Mouse (Mus musculus) Patski (cell line): ENCODE measurements around the gene Hhat. TPM values are rescaled to one million over a fixed set of nuclear protein-coding genes. Genes with fewer than 3 reads are reported as not detected.

Source experiments
- ATAC-seq: fragments of 100-300 bp; one replicate; pipeline ENCODE4 v1.8.0; 2021
- CTCF ChIA-PET: fragments of 350-600 bp; sonication (Branson Sonifier 250); formaldehyde crosslinking; loops from one replicate; lab custom pipeline; 2022; ENCODE audit warnings: inconsistent platforms; lab: Charles Lee
- POLR2A ChIA-PET: fragments of 350-600 bp; sonication (Branson Sonifier 250); formaldehyde crosslinking; loops from one replicate; lab custom pipeline; 2022; ENCODE audit warnings: antibody characterized with exemption, inconsistent platforms; lab: Charles Lee
- DNase-seq: peaks from one replicate; pipeline ENCODE4 v3.0.0-alpha.2; 2011; ENCODE audit warnings: low read depth, low spot score
- H3K27me3 ChIP-seq: fragments of 371-371 bp; one replicate; pipeline ENCODE4 v1.5.1; 2021
- CTCF ChIP-seq: fragments of 100-300 bp; IDR thresholded peaks from one replicate; pipeline ENCODE4 v1.5.1; 2021
- in situ Hi-C: fragments of 300-500 bp; cut with MboI; formaldehyde crosslinking; loops from 3 replicates; pipeline ENCODE4 v1.11.1; 2018; ENCODE audit warnings: low pct_unique_long_range_greater_than_20kb, mixed read lengths
- polyA plus RNA-seq: library from polyadenylated mRNA; unstranded; gene quantifications from one replicate; pipeline ENCODE4 v1.2.3, GENCODE M21; 2021

The Hhat gene
- polyA plus RNA-seq, 1 experiment from 2014 or later = 5.2 TPM

- DNase-seq (no peak), ATAC-seq (no peak)
- no peaks in the 10 kb centered on the region for H3K27me3 ChIP-seq
- ChIA-PET CTCF (interaction anchor here (0.9 to 1.6 kb wide), 3 partner anchors 8 to 44 kb away, joined by 3 read pairs; no protein-coding TSS in a partner anchor), POLR2A (no interaction called here)
- no peak for TF ChIP-seq CTCF
- in situ Hi-C loops = no loop called here
Observed at GRCm38 (mm10) chr1:192746201-192746600, 24.8 kb downstream of the Hhat start.

GRCm38 (mm10) chr1:192745240-192746101, 25.6 kb downstream of the Hhat start:
- no peak for DNase-seq
- peak; percentile 92 for TF ChIP-seq CTCF
- H3K27me3 ChIP-seq = no peaks in the 10 kb centered on the region
- in situ Hi-C loops = no loop called here
- ATAC-seq = peak; percentile 44
- CTCF ChIA-PET = interaction anchor here (0.7 to 1.7 kb wide), 5 partner anchors 9 to 420 kb away, joined by 3 to 5 read pairs (median 3); no protein-coding TSS in a partner anchor
- POLR2A ChIA-PET = no interaction called here

- CTCF ChIA-PET = interaction anchor here (1.7 kb wide), 1 partner anchor 13 kb away, joined by 5 read pairs; no protein-coding TSS in a partner anchor
- no peaks in the 10 kb centered on the region for H3K27me3 ChIP-seq
- POLR2A ChIA-PET = interaction anchor here (0.8 kb wide), 1 partner anchor 145 kb away, joined by 3 read pairs; no protein-coding TSS in a partner anchor
- no peak for TF ChIP-seq CTCF
- in situ Hi-C loops = no loop called here
- DNase-seq = no peak
- no peak for ATAC-seq
Observed at GRCm38 (mm10) chr1:192744880-192745239, 26.2 kb downstream of the Hhat start.

DNA sequence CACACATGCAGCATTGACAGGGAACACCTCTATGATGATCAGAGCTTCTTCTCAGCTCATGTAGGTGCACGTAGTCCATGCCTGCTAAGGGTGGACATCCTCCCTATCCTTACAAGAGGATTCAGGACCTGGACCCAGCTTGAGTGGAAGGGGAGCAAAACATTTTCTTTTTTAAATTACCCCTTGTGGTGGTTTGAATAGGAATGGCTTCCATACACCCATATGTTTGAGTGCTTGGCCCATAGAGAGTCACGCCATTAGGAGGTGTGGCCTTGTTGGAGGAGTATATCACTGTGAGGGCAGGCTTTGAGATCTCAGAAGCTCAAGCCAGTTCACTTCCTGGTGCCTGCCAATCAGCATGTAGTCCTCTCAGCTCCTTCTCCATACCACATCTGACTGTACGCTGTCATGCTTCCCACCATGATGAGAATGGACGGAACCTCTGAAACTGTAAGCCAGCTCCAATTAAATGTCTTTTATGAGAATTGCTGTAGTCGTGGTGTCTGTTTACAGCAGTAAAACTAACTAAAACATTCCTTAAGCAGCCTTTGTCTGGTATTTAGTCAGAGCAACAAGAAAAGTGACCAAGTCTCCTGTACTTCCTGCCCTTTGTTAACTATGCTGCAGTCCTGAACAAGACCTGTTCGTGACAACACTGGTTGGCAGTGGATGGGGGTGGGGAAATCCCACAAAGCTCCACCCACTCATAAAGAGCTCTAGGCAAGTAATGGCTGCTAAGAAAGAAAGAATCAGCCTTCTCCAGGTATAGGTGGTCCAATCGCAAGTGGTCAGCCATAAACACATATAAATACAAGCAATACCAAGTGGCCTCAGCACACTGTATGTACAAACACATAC, 28.4 kb downstream of the Hhat start:
- no peak for DNase-seq
- ChIA-PET CTCF (interaction anchor here (1.1 kb wide), 2 partner anchors 10 to 14 kb away, joined by 3 read pairs; no protein-coding TSS in a partner anchor), POLR2A (no interaction called here)
- ATAC-seq = no peak
- no peaks in the 10 kb centered on the region for H3K27me3 ChIP-seq
- in situ Hi-C loops = no loop called here
- TF ChIP-seq CTCF = no peak

GRCm38 (mm10) chr1:192741896-192742295, 29.1 kb downstream of the Hhat start:
- H3K27me3 ChIP-seq = no peaks in the 10 kb centered on the region
- ATAC-seq (no peak), DNase-seq (no peak)
- TF ChIP-seq CTCF = no peak
- ChIA-PET POLR2A (no interaction called here), CTCF (interaction anchor here (1.1 kb wide), 2 partner anchors 11 to 15 kb away, joined by 3 read pairs; no protein-coding TSS in a partner anchor)
- in situ Hi-C loops = no loop called here

- in situ Hi-C loops = no loop called here
- DNase-seq (peak; percentile 64), ATAC-seq (peak; percentile 70)
- no peaks in the 10 kb centered on the region for H3K27me3 ChIP-seq
- no peak for TF ChIP-seq CTCF
- POLR2A ChIA-PET = no interaction called here
- CTCF ChIA-PET = interaction anchor here (1.0 to 1.2 kb wide), 2 partner anchors 10 to 13 kb away, joined by 3 read pairs; no protein-coding TSS in a partner anchor
Observed at GRCm38 (mm10) chr1:192736524-192736923, 34.5 kb downstream of the Hhat start.

DNA sequence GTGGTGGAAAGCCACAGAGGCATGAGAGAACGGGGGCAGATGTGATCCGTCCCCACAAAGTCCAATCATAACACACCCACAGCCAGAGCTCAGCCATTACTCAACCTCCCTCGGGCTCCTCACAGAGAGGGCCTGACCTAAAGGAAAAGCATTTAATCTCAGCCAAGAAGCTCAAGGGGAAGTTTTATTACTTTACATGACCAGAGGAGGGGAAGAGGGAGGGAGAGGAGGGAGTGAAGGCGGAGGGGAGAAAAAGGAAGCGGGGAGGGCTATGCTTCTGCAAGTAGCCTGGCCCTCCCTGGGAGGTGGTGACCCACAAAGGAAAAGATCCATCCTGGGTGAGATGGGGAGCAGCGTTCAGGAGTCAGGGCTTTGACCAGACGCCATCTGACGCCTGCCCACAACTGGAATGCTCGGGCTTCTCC, 35.0 kb downstream of the Hhat start:
- TF ChIP-seq CTCF = no peak
- ChIA-PET POLR2A (interaction anchor here (0.6 kb wide), 1 partner anchor 269 kb away, joined by 4 read pairs; no protein-coding TSS in a partner anchor), CTCF (interaction anchor here (0.7 to 1.3 kb wide), 4 partner anchors 10 to 54 kb away, joined by 3 read pairs; no protein-coding TSS in a partner anchor)
- in situ Hi-C loops = no loop called here
- DNase-seq (no peak), ATAC-seq (peak; percentile 40)
- H3K27me3 ChIP-seq = no peaks in the 10 kb centered on the region

- no peak for TF ChIP-seq CTCF
- ATAC-seq (no peak), DNase-seq (no peak)
- in situ Hi-C loops = loop anchor here (5.0 kb wide), 1 partner anchor 182 kb away; no protein-coding TSS in a partner anchor
- ChIA-PET POLR2A (no interaction called here), CTCF (interaction anchor here (1.3 to 2.3 kb wide), 3 partner anchors 48 to 54 kb away, joined by 3 to 7 read pairs (median 3); no protein-coding TSS in a partner anchor)
- no peaks in the 10 kb centered on the region for H3K27me3 ChIP-seq
Observed at GRCm38 (mm10) chr1:192730517-192730916, 40.5 kb downstream of the Hhat start.

DNA sequence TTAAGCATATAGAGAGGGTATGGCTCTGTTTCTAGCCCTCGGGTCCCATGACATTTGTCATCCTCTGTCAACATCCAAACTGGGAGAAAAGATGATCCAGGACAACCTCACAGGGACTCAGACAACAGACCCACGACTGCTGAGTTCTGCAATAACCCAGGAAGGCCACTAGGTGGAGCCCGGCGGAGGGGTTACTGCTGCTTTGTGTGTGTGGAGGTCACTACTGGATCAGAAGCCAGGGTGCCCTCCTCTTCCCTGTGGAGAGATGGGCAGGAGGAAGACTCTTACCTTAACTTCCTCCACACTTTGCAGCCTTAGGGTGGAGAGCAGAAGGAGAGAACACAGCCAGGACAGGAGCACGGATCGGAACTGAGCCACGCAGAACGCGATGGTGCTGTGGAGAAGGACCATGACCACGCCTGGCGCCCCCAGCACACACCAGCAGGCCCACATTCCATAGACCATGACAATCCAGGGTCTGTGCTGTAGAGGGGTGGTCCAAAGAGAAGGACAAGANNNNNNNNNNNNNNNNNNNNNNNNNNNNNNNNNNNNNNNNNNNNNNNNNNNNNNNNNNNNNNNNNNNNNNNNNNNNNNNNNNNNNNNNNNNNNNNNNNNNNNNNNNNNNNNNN, 43.9 kb downstream of the Hhat start:
- TF ChIP-seq CTCF = peak; percentile 95

More for the DNA sequence above, 43.9 kb downstream of the Hhat start:
- ChIA-PET CTCF (interaction anchor here (0.8 to 1.3 kb wide), 5 partner anchors 9 to 185 kb away, joined by 3 to 6 read pairs (median 3); no protein-coding TSS in a partner anchor), POLR2A (no interaction called here)
- no peaks in the 10 kb centered on the region for H3K27me3 ChIP-seq
- in situ Hi-C loops = loop anchor here (5.0 kb wide), 1 partner anchor 55 kb away; no protein-coding TSS in a partner anchor
- peak; percentile 58 for ATAC-seq
- no peak for DNase-seq
